Mouse (Mus musculus) olfactory bulb, adult 2 months (tissue): ENCODE results near the gene Tcaf3. TPM values are rescaled to one million over a fixed set of nuclear protein-coding genes. Genes with fewer than 3 reads are reported as not detected.

Source experiments
- H3K27ac ChIP-seq: fragments of 200-500 bp; 2 replicates; pipeline ENCODE4 v1.5.1; 2012; ENCODE audit warnings: low read depth, low read length; ENCODE audit not compliant: insufficient read depth
- H3K4me1 ChIP-seq: fragments of 200-500 bp; 2 replicates; pipeline ENCODE4 v1.6.1; 2012; ENCODE audit warnings: low read length; ENCODE audit not compliant: control insufficient read depth, insufficient read depth
- H3K4me3 ChIP-seq: fragments of 200-500 bp; 2 replicates; pipeline ENCODE4 v1.5.1; 2012; ENCODE audit warnings: mild to moderate bottlenecking, low read depth, low read length, moderate library complexity; ENCODE audit not compliant: insufficient read depth
- CTCF ChIP-seq: fragments of 200-500 bp; IDR thresholded peaks from 2 replicates; pipeline ENCODE4 v1.5.1; 2012; ENCODE audit warnings: low read depth, mild to moderate bottlenecking, low read length, moderate library complexity; ENCODE audit not compliant: insufficient read depth
- POLR2A ChIP-seq: fragments of 200-500 bp; IDR thresholded peaks from 2 replicates; pipeline ENCODE4 v1.6.1; 2012; ENCODE audit warnings: mild to moderate bottlenecking, low read depth, low read length, moderate library complexity; ENCODE audit not compliant: insufficient read depth
- WGBS: fragments of 180-500 bp; shearing (Covaris S2); methylation state at CpG from one replicate; pipeline ENCODE4 v1.1.7; 2018; 5-methylcytosine and 5-hydroxymethylcytosine counted together
- polyA plus RNA-seq: library from polyadenylated mRNA; stranded (reverse); fragments of >200 nt; gene quantifications from 2 replicates; pipeline ENCODE4 v1.2.4, GENCODE M21; 2012; ENCODE audit warnings: low replicate concordance; ENCODE audit not compliant: missing spikeins, insufficient read depth, insufficient read length

The Tcaf3 gene
- polyA plus RNA-seq, 1 experiment: not detected

DNA sequence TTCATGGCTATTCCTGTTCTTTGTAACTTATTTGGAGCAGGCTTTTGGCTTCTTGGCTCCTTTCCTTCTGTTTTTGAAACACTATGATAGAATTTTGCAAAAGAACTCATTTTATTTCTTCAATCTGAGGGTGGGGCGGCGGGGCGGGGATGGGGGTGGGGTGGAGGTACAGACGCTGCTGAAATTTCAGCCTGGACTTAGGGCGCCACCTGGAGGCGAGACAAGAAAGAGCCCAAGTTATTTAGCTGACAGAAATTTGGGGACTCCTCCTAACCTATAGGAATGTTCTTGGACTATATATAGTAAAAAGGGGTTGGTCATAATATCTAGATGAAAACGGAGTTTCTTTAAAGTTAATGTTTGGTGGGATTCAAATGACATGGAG lies 14.0 kb downstream of the Tcaf3 start:
- Histone ChIP-seq H3K4me1 (no peaks in the 10 kb centered on the region), H3K4me3 (no peak overlapping the region), H3K27ac (no peak overlapping the region)
- 1% methylated on average over 7 of the region's 7 CpGs for WGBS
- TF ChIP-seq CTCF (no peak), POLR2A (no peak)

DNA sequence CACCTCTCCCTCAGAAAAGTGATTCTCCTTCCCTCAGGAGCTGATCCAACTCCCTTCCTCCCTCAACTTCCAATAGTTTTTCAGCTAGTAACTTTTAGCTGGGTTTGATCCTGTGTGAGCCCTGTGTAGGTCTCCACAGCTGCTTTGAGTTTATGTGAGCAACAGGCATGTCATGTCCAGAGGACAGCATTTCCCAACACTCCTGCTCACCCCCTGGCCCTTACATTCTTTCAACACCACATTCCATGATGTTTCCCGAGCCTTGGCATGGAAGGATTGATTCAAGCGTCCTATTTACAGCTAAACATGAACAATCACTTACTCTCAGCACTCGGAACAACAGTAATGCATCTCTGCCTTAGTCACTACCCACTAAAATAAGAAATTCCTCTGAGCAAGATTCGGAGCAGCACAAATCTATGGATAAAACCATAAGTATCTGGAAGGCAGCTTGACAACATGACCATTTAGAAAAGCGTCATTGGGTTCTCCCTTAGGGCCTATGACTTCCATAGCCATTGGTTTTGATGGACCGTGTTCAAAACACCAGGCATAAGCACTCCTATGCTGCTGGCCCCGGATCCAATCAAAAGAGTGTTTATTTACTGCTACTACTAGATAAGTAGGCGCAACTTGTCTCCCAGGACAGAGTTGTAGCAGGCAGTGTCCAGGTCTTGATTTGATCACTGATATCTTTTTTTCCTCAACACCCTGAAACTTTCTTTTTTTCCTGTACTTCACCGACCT lies 14.6 kb downstream of the Tcaf3 start:
- WGBS: 58% methylated on average over 9 of the region's 9 CpGs
- TF ChIP-seq CTCF (no peak), POLR2A (no peak)
- H3K4me1 ChIP-seq: no peaks in the 10 kb centered on the region
- H3K27ac ChIP-seq: no peak overlapping the region
- no peak overlapping the region for H3K4me3 ChIP-seq

DNA sequence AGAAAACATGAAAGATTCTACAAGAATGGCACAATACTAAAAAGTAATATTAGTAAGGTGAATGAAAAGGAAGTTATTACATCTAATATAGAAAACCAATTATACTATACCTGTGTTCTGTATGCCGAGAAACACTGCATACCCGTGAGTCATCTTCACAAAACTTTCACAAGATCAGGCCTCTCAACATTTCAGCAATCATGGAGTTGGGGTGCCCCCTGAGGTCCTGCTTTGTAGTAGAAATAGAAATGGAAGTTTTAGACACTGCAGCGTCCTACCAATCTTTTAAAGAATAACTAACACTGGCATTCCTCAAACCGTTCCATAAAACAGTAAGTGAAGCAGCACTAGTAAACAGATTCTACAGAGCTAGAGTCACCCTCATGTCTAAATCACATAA lies 18.8 kb downstream of the Tcaf3 start:
- no peak for TF ChIP-seq POLR2A
- TF ChIP-seq CTCF: no peak
- no peaks in the 10 kb centered on the region for H3K4me1 ChIP-seq
- 77% methylated on average over 4 of the region's 4 CpGs for WGBS
- no peak overlapping the region for H3K4me3 ChIP-seq
- H3K27ac ChIP-seq: no peak overlapping the region

DNA sequence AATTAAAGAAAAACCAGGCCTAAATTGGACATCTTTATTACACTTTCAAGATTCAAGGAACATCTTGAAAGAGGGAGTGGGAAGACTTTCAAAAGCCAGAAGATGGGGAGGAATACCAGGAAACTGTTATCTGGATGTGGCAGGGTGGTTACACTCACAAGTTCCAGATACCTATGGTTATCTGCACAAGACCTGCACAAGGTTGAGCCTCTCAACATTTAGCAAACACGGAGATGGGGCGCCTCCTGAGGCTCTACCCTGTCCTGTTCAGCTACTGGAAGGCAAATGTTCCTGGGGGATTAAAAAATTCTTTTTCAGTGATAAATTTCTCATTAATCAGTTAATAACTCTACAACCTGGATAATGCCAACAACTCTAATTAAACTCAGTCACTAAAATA lies 20.1 kb downstream of the Tcaf3 start:
- Histone ChIP-seq H3K4me1 (no peaks in the 10 kb centered on the region), H3K4me3 (no peak overlapping the region), H3K27ac (no peak overlapping the region)
- TF ChIP-seq CTCF: no peak
- no peak for TF ChIP-seq POLR2A
- WGBS: 96% methylated on average over 2 of the region's 2 CpGs

DNA sequence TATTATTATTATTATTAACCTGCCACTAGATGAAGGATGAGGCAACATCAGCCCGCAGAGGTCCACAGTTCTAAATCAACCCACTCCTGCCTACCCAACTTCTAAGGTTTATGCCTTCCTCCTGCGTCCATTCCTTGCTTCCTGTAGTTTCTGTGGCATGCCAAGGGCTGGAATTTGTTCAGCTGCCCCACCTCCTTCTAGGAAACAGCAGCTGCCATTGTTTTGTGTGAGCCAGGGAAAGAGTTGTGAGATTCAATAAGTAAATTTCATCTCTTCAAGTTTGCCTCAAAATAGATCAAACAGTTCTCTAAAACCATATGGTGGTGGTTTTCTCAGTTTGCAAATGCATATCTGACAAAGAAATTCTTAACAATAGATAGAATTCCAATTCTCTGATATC lies 29.3 kb downstream of the Tcaf3 start:
- Histone ChIP-seq H3K4me1 (no peaks in the 10 kb centered on the region), H3K27ac (no peak overlapping the region), H3K4me3 (no peak overlapping the region)
- TF ChIP-seq CTCF (no peak), POLR2A (no peak)
- 74% methylated on average over 2 of the region's 2 CpGs for WGBS

DNA sequence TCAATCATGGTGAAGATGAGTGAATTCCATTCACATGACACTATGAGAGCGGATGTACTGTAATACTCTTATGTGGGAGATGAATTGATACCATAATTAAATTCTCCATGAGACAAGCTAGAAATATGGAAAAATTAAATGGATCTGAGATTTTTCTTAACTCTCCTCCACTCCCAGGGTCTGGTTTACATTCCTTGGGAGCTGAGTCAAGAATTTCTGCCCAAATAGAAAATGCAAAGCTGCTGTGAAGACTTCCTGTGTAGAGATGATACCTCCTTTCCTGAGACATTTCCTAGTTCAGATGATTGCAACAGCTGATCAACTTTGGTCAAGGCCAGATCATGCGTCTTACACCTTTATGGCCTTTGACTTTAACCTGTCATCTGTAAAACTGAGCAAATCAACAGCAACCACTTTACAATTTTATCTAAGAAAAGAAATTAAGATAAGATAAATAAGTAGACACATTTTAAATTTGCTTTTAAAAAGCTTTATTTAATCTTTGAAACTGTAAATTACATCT lies 31.4 kb downstream of the Tcaf3 start:
- TF ChIP-seq POLR2A (no peak), CTCF (no peak)
- H3K4me1 ChIP-seq: no peaks in the 10 kb centered on the region
- H3K27ac ChIP-seq: no peak overlapping the region
- 94% methylated on average over 2 of the region's 2 CpGs for WGBS
- H3K4me3 ChIP-seq: no peak overlapping the region

DNA sequence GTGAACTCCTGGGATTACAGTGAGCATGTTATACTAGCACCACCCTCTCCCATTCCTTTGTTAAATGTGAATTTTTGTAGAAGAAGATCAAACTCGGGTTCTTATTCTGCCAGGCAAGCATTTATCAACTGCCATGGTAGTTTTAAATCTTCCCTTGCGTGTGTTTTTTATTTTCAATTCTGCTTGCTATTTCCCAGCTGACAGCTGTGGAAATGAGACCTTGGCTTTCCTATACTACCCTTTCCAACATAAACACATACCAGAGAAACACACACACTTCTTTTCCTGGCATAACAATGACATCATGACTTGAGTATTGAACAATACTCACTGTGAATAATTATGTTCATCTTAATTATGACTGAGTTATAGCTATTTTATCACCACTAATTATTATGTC lies 35.2 kb downstream of the Tcaf3 start:
- no peak overlapping the region for H3K4me3 ChIP-seq
- no peak for TF ChIP-seq CTCF
- TF ChIP-seq POLR2A: no peak
- no peak overlapping the region for H3K27ac ChIP-seq
- 60% methylated on average over 2 of the region's 2 CpGs for WGBS
- no peaks in the 10 kb centered on the region for H3K4me1 ChIP-seq

DNA sequence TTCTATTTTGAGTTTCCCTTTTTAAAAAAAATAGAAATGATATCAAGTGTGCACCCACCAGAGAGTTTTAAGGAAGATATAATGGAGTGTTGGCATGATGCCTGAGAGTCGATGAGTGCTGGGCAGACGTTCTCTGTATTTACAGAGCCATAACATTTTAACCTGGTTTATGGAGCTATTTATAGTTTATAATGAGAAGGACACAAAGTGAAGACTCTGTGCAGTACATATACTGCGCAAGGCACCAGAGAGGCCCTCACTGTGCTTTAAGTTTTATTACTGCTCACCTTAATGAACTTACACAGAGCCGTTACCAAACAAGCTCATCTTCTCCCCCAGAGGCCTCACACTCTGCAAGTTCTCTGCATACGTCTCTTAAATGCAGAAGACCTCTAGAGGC lies 36.6 kb downstream of the Tcaf3 start:
- Histone ChIP-seq H3K27ac (no peak overlapping the region), H3K4me1 (no peaks in the 10 kb centered on the region), H3K4me3 (no peak overlapping the region)
- TF ChIP-seq CTCF (no peak), POLR2A (no peak)
- 78% methylated on average over 5 of the region's 5 CpGs for WGBS

DNA sequence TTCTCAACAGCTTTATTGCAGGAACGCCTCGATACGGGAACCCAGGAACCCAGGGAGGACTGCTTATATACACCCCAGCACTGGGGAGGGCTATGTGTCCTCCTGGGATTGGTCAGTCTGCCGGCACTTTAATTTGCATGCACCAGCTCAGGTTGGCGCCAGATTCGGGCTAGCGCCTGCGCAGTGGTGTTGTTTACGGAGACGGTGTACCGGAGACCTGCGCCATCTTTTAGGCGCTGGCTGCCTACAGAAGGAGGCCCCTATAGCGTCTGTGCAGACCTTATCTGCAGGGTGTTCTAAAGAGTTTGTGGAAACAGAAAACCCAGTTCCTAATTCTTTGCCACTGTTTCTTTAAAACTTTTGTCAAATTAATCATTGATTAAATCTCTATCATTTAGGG lies 38.9 kb downstream of the Tcaf3 start:
- WGBS: over 99% methylated on average over 14 of the region's 14 CpGs

More for the DNA sequence above, 38.9 kb downstream of the Tcaf3 start:
- H3K4me3 ChIP-seq: no peak overlapping the region
- TF ChIP-seq CTCF: no peak
- TF ChIP-seq POLR2A: no peak
- no peaks in the 10 kb centered on the region for H3K4me1 ChIP-seq
- no peak overlapping the region for H3K27ac ChIP-seq
